Comparison of ENCODE assay signal across 8 mouse cellular contexts in the genomic region with DNA sequence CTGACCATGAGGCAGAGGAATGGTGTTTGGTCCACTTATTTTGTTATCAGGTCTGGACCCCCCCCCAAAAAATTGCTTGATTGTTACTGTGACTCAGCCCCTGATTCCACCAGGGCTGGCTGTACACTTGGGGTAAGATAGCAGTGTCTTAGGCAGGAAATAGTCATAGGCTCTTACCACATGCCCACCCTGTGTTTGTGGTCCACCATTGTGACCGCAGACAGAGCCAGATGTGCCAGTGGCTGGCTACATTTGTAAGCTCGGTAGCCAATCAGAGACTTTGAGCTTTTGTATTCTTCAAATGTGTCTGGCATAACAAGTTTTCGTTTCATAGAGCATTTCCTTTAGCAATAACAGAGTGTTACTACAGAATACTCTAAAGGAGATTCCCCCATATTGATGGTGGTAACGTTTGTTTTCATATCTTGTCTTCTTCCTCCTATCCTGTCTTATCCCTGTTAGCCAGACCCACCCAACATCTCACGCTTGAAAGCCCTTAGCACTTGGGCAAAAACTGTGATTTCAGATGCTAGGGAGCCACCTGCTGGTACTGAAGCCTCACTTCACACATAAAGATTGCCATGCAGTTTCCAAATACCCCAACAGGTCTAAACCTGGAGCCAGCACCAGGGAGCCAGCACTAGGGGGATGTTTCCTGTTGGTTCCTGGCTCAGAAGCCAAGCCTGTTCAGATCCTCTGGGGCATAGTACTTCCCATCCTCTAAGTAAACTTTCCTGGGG. TPM values are rescaled to one million over a fixed set of nuclear protein-coding genes. Genes with fewer than 3 reads are reported as not detected.
A peak's percentile ranks its signal among the peaks of the same experiment; 100 is the strongest.
DNase-seq lines count a peak whose midpoint lies in the region; ATAC-seq and TF ChIP-seq lines count a peak whose summit lies in the region.

No protein-coding gene starts in this region.

- TF ChIP-seq POLR2A in ES-Bruce4 (IDR thresholded peaks at IDR 0.05; ENCODE audit: insufficient read depth, low read length) = no peak
- no peak for TF ChIP-seq POLR2A in lung, adult 2 months (IDR thresholded peaks at IDR 0.05; ENCODE audit: borderline replicate concordance, extremely low read depth, low read depth, low read length)

- peak; percentile 51 to 60 for DNase-seq in adrenal gland, postnatal 36 days
- DNase-seq in embryonic facial prominence, embryonic 14.5 days (ENCODE audit: low spot score) = peak; percentile 88
- peak; percentile 71 for DNase-seq in kidney, postnatal 14 days
- DNase-seq in lung, adult 2 months = peak; percentile 37
- peak; percentile 29 to 40 for DNase-seq in urinary bladder, postnatal 36 days (ENCODE audit: low spot score in 2 of 2)

- TF ChIP-seq CTCF in ES-Bruce4 (IDR thresholded peaks at IDR 0.05; ENCODE audit: low read depth, low read length) = peak; percentile 48
- peak; percentile 61 for TF ChIP-seq CTCF in lung, adult 2 months (IDR thresholded peaks at IDR 0.05; ENCODE audit: insufficient read depth, low read length)

- H3K4me1 ChIP-seq in ES-Bruce4 (ENCODE audit: control insufficient read depth, insufficient read depth, low read length) = no peaks in the 10 kb centered on the region
- no peaks in the 10 kb centered on the region for H3K4me1 ChIP-seq in embryonic facial prominence, embryonic 14.5 days (ENCODE audit: control insufficient read depth, insufficient read depth, low read length)
- H3K4me1 ChIP-seq in heart, embryonic 16.5 days (ENCODE audit: control insufficient read depth, insufficient read depth, low read length) = no peaks in the 10 kb centered on the region
- no peaks in the 10 kb centered on the region for H3K4me1 ChIP-seq in lung, adult 2 months (ENCODE audit: control insufficient read depth, insufficient read depth, low read length)
- H3K4me1 ChIP-seq in neural tube, embryonic 15.5 days = 0 out of 2 replicates have a peak, but pooled peaks cover 4% of the 10 kb centered on the region

- H3K4me3 ChIP-seq in ES-Bruce4 (ENCODE audit: low read depth, low read length) = no peak overlapping the region
- no peak overlapping the region for H3K4me3 ChIP-seq in embryonic facial prominence, embryonic 14.5 days (ENCODE audit: low read depth, low read length)
- no peak overlapping the region for H3K4me3 ChIP-seq in heart, embryonic 16.5 days (ENCODE audit: low read length)
- no peak overlapping the region for H3K4me3 ChIP-seq in lung, adult 2 months (replicated peaks; ENCODE audit: extremely low read depth, low read depth, low read length)
- no peak overlapping the region for H3K4me3 ChIP-seq in neural tube, embryonic 15.5 days (replicated peaks)

- no peak overlapping the region for H3K27ac ChIP-seq in ES-Bruce4 (ENCODE audit: insufficient read depth, low read length)
- no peak overlapping the region for H3K27ac ChIP-seq in embryonic facial prominence, embryonic 14.5 days (replicated peaks; ENCODE audit: low read depth, low read length)
- no peak overlapping the region for H3K27ac ChIP-seq in heart, embryonic 16.5 days (ENCODE audit: low read length)
- no peak overlapping the region for H3K27ac ChIP-seq in neural tube, embryonic 15.5 days (replicated peaks)

- no peak for TF ChIP-seq EP300 in ES-Bruce4 (IDR thresholded peaks at IDR 0.05; ENCODE audit: insufficient read depth, low read depth, low read length)

- H3K36me3 ChIP-seq in ES-Bruce4 (ENCODE audit: control insufficient read depth, insufficient read depth, low read length, poor library complexity, severe bottlenecking) = no peaks in the 10 kb centered on the region
- no peaks in the 10 kb centered on the region for H3K36me3 ChIP-seq in embryonic facial prominence, embryonic 14.5 days (ENCODE audit: control insufficient read depth, insufficient read depth, low read length)
- no peaks in the 10 kb centered on the region for H3K36me3 ChIP-seq in heart, embryonic 16.5 days (ENCODE audit: control insufficient read depth, insufficient read depth)
- H3K36me3 ChIP-seq in neural tube, embryonic 15.5 days = no peaks in the 10 kb centered on the region

- no peak overlapping the region for H3K9ac ChIP-seq in ES-Bruce4 (ENCODE audit: low read depth, poor library complexity, severe bottlenecking)
- no peak overlapping the region for H3K9ac ChIP-seq in embryonic facial prominence, embryonic 14.5 days (ENCODE audit: low read depth, low read length)
- H3K9ac ChIP-seq in heart, embryonic 16.5 days (ENCODE audit: low read length) = no peak overlapping the region
- H3K9ac ChIP-seq in neural tube, embryonic 15.5 days (replicated peaks) = no peak overlapping the region

- no peaks in the 10 kb centered on the region for H3K9me3 ChIP-seq in ES-Bruce4 (replicated peaks; ENCODE audit: control insufficient read depth, insufficient read depth, low read length, poor library complexity, severe bottlenecking)
- H3K9me3 ChIP-seq in embryonic facial prominence, embryonic 14.5 days (ENCODE audit: control insufficient read depth, low read length) = no peaks in the 10 kb centered on the region
- no peaks in the 10 kb centered on the region for H3K9me3 ChIP-seq in heart, embryonic 16.5 days (replicated peaks; ENCODE audit: control insufficient read depth, low read length)
- H3K9me3 ChIP-seq in neural tube, embryonic 15.5 days (replicated peaks) = no peaks in the 10 kb centered on the region

- H3K27me3 ChIP-seq in ES-Bruce4 (ENCODE audit: control insufficient read depth, insufficient read depth, low read length, poor library complexity, severe bottlenecking) = no peaks in the 10 kb centered on the region
- H3K27me3 ChIP-seq in embryonic facial prominence, embryonic 14.5 days (replicated peaks; ENCODE audit: control insufficient read depth, insufficient read depth, low read length) = no peaks in the 10 kb centered on the region
- no peaks in the 10 kb centered on the region for H3K27me3 ChIP-seq in heart, embryonic 16.5 days (ENCODE audit: control insufficient read depth, insufficient read depth, low read length)
- H3K27me3 ChIP-seq in neural tube, embryonic 15.5 days (replicated peaks) = no peaks in the 10 kb centered on the region

- 42% methylated on average over 5 of the region's 5 CpGs for WGBS in embryonic facial prominence, embryonic 14.5 days
- 40% methylated on average over 5 of the region's 5 CpGs for WGBS in heart, embryonic 16.5 days
- WGBS in lung, adult 2 months = 31% methylated on average over 5 of the region's 5 CpGs
- 43% methylated on average over 5 of the region's 5 CpGs for WGBS in neural tube, embryonic 15.5 days

- ATAC-seq in embryonic facial prominence, embryonic 14.5 days (ENCODE audit: low read depth) = peak; percentile 86
- peak; percentile 68 for ATAC-seq in heart, embryonic 16.5 days (replicated peaks; ENCODE audit: extremely low read depth, insufficient read depth, low FRiP score)
- peak; percentile 91 for ATAC-seq in neural tube, embryonic 15.5 days (ENCODE audit: low FRiP score)

- no peak overlapping the region for H3K4me2 ChIP-seq in embryonic facial prominence, embryonic 14.5 days (ENCODE audit: low read depth, low read length)
- no peak overlapping the region for H3K4me2 ChIP-seq in heart, embryonic 16.5 days (ENCODE audit: low read depth, low read length)
- no peak overlapping the region for H3K4me2 ChIP-seq in neural tube, embryonic 15.5 days

RNA-seq across cellular contexts. Expression of gene Plcxd2, which starts 12.3 kb away (rescaled TPM):
- polyA plus RNA-seq in ES-Bruce4 (2011; ENCODE audit: insufficient read depth, insufficient read length, low read depth, missing spikeins) = 3.3 and 3.5 TPM in 2 replicates
- under 1 TPM; 0.26 to 0.72 TPM for total RNA-seq in adrenal gland, postnatal 36 days (2021)
- polyA plus RNA-seq in embryonic facial prominence, embryonic 14.5 days (2014; fragmentation: Nextera tagmentation; extraction: Ambion mirVana) = 1.6 and 1.7 TPM in 2 replicates
- polyA plus RNA-seq in heart, embryonic 16.5 days (2015; fragmentation: Nextera tagmentation; extraction: Ambion mirVana) = 0.69 and 0.92 TPM in 2 replicates
- polyA plus RNA-seq in lung, adult 2 months (2012; rRNA removed) = 0.35 and 0.84 TPM in 2 replicates
- polyA plus RNA-seq in neural tube, embryonic 15.5 days (2015; fragmentation: Nextera tagmentation; extraction: Ambion mirVana) = 14.9 and 15.8 TPM in 2 replicates

Comparison
In these comparisons a context has a peak if more than half of its experiments do, and no peak if none do; other contexts are left out.
1. DNase-seq: peak in every context shown above with its lines; median percentile 88 in embryonic facial prominence, embryonic 14.5 days; 71 in kidney, postnatal 14 days; 56 in adrenal gland, postnatal 36 days; 37 in lung, adult 2 months; 34 in urinary bladder, postnatal 36 days.